Mouse (Mus musculus) CH12.LX (cell line): Measurements from ENCODE around the gene Tanc2.

Source experiments
- CTCF ChIP-seq, 2 experiments: IDR thresholded peaks in 1 of 2; conservative IDR thresholded peaks in 1 of 2; 2 replicates each; pipeline ENCODE4 v1.5.1; 2011 to 2012; ENCODE audit warnings: low read depth in 2 of 2, low read length in 2 of 2, improper control_type of control experiment in 1 of 2, inconsistent platforms in 1 of 2, mild to moderate bottlenecking in 1 of 2, moderate library complexity in 1 of 2
- ELF1 ChIP-seq: IDR thresholded peaks from 2 replicates; pipeline ENCODE4 v1.6.1; 2014; ENCODE audit warnings: low read depth, mild to moderate bottlenecking, inconsistent platforms, low read length, improper control_type of control experiment
- JUND ChIP-seq: conservative IDR thresholded peaks from 2 replicates; pipeline ENCODE4 v1.6.1; 2011; ENCODE audit warnings: low read depth, low read length, improper control_type of control experiment
- MXI1 ChIP-seq: IDR thresholded peaks from 2 replicates; pipeline ENCODE4 v1.6.1; 2011; ENCODE audit warnings: mild to moderate bottlenecking, low read depth, low read length, improper control_type of control experiment

DNA sequence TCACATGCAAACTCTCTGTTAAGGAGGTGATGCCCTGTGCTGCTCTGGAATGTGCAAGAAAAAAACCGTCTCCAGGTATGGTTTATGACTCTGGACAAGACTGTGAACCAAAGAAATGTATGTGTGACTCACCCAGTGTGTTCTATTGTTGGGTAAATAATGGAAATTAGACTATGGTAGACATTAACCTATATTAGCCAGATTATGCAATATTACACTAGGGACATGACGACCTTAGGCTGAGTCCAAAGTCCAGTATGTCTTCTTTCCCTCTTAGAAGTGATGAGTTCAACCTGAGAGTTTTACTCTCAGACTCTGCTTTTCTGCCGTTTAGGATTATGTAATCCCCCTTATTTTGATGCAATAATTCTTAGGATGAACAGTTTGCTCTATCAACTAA lies 7.8 kb upstream of the Tanc2 start:
- no peak for TF ChIP-seq JUND
- no peak for TF ChIP-seq ELF1
- TF ChIP-seq CTCF (conservative IDR thresholded peaks at IDR 0.05 in 1 of 2, IDR thresholded peaks at IDR 0.05 in 1 of 2; ENCODE audit: low read depth in 2 of 2, low read length in 2 of 2), result no peak
- no peak for TF ChIP-seq MXI1
